Mouse (Mus musculus): ENCODE measurements around the gene Itsn1. TPM values are rescaled to one million over a fixed set of nuclear protein-coding genes. Genes with fewer than 3 reads are reported as not detected.
A peak's percentile ranks its signal among the peaks of the same experiment; 100 is the strongest.

Itsn1 gene
- polyA plus RNA-seq, 1 experiment from 2014 or later = 7.8 TPM

- WGBS = 70% methylated on average over 6 of the region's 6 CpGs
- no peak overlapping the region for H3K9ac ChIP-seq (ENCODE audit: low read length)
- TF ChIP-seq CTCF (IDR thresholded peaks at IDR 0.05; ENCODE audit: low read depth) (no peak), EP300 (optimal IDR thresholded peaks at IDR 0.05) (no peak)
- ATAC-seq (ENCODE audit: low FRiP score, low TSS enrichment) (no peak), DNase-seq (ENCODE audit: low spot score) (no peak)
- H3K9me3 ChIP-seq (ENCODE audit: control insufficient read depth, low read length) = no peaks in the 10 kb centered on the region
- H3K36me3 ChIP-seq (ENCODE audit: control insufficient read depth, insufficient read depth, low read length) = no peaks in the 10 kb centered on the region
- H3K4me3 ChIP-seq (ENCODE audit: low read depth, low read length) = no peak overlapping the region
- H3K4me1 ChIP-seq (replicated peaks; ENCODE audit: control insufficient read depth, insufficient read depth) = no peaks in the 10 kb centered on the region
- H3K27me3 ChIP-seq (ENCODE audit: control insufficient read depth, insufficient read depth, low read length) = no peaks in the 10 kb centered on the region
- no peak overlapping the region for H3K4me2 ChIP-seq (replicated peaks; ENCODE audit: low read depth)
- no peak overlapping the region for H3K27ac ChIP-seq (replicated peaks)
Measured at GRCm38 (mm10) chr16:91896426-91896830, 167.3 kb downstream of the Itsn1 start.

GRCm38 (mm10) chr16:91898850-91899848 is 170.1 kb downstream of the Itsn1 start:
- Histone ChIP-seq H3K27me3 (ENCODE audit: control insufficient read depth, insufficient read depth, low read length) (no peaks in the 10 kb centered on the region), H3K4me2 (replicated peaks; ENCODE audit: low read depth) (no peak overlapping the region), H3K9ac (ENCODE audit: low read length) (no peak overlapping the region; the same call in 1 of the 2 replicates), H3K4me1 (replicated peaks; ENCODE audit: control insufficient read depth, insufficient read depth) (no peaks in the 10 kb centered on the region), H3K36me3 (ENCODE audit: control insufficient read depth, insufficient read depth, low read length) (no peaks in the 10 kb centered on the region), H3K4me3 (ENCODE audit: low read depth, low read length) (no peak overlapping the region), H3K27ac (replicated peaks) (no peak overlapping the region), H3K9me3 (ENCODE audit: control insufficient read depth, low read length) (no peaks in the 10 kb centered on the region)
- 54% methylated on average over 22 of the region's 22 CpGs for WGBS
- DNase-seq (ENCODE audit: low spot score) = peak; percentile 57
- peak; percentile 43 for ATAC-seq (ENCODE audit: low FRiP score, low TSS enrichment)
- TF ChIP-seq CTCF (IDR thresholded peaks at IDR 0.05; ENCODE audit: low read depth) = no peak
- no peak for TF ChIP-seq EP300 (optimal IDR thresholded peaks at IDR 0.05)

GRCm38 (mm10) chr16:91900274-91900673 is 171.2 kb downstream of the Itsn1 start:
- ATAC-seq (ENCODE audit: low FRiP score, low TSS enrichment) = no peak

GRCm38 (mm10) chr16:91903801-91904506 is 174.9 kb downstream of the Itsn1 start:
- Histone ChIP-seq H3K27me3 (ENCODE audit: control insufficient read depth, insufficient read depth, low read length) (no peaks in the 10 kb centered on the region), H3K4me3 (ENCODE audit: low read depth, low read length) (no peak overlapping the region), H3K9me3 (ENCODE audit: control insufficient read depth, low read length) (no peaks in the 10 kb centered on the region), H3K9ac (ENCODE audit: low read length) (no peak overlapping the region), H3K36me3 (ENCODE audit: control insufficient read depth, insufficient read depth, low read length) (no peaks in the 10 kb centered on the region), H3K4me2 (replicated peaks; ENCODE audit: low read depth) (no peak overlapping the region), H3K4me1 (replicated peaks; ENCODE audit: control insufficient read depth, insufficient read depth) (no peaks in the 10 kb centered on the region), H3K27ac (replicated peaks) (no peak overlapping the region)
- DNase-seq (ENCODE audit: low spot score) (no peak), ATAC-seq (ENCODE audit: low FRiP score, low TSS enrichment) (no peak)
- WGBS = 90% methylated on average over 13 of the region's 13 CpGs
- TF ChIP-seq EP300 (optimal IDR thresholded peaks at IDR 0.05) (no peak), CTCF (IDR thresholded peaks at IDR 0.05; ENCODE audit: low read depth) (no peak)

More at GRCm38 (mm10) chr16:91900274-91900673, 171.2 kb downstream of the Itsn1 start:
- Histone ChIP-seq H3K27me3 (ENCODE audit: control insufficient read depth, insufficient read depth, low read length) (no peaks in the 10 kb centered on the region), H3K36me3 (ENCODE audit: control insufficient read depth, insufficient read depth, low read length) (no peaks in the 10 kb centered on the region), H3K4me2 (replicated peaks; ENCODE audit: low read depth) (no peak overlapping the region), H3K9ac (ENCODE audit: low read length) (no peak overlapping the region), H3K27ac (replicated peaks) (no peak overlapping the region), H3K4me3 (ENCODE audit: low read depth, low read length) (no peak overlapping the region), H3K4me1 (replicated peaks; ENCODE audit: control insufficient read depth, insufficient read depth) (no peaks in the 10 kb centered on the region), H3K9me3 (ENCODE audit: control insufficient read depth, low read length) (no peaks in the 10 kb centered on the region)
- 66% methylated on average over 11 of the region's 11 CpGs for WGBS
- DNase-seq (ENCODE audit: low spot score) = no peak
- TF ChIP-seq CTCF (IDR thresholded peaks at IDR 0.05; ENCODE audit: low read depth) (no peak), EP300 (optimal IDR thresholded peaks at IDR 0.05) (no peak)

GRCm38 (mm10) chr16:91905127-91905860 is 176.2 kb downstream of the Itsn1 start:
- 82% methylated on average over 11 of the region's 11 CpGs for WGBS
- Histone ChIP-seq H3K9ac (ENCODE audit: low read length) (no peak overlapping the region), H3K4me2 (replicated peaks; ENCODE audit: low read depth) (no peak overlapping the region), H3K27me3 (ENCODE audit: control insufficient read depth, insufficient read depth, low read length) (no peaks in the 10 kb centered on the region), H3K27ac (replicated peaks) (no peak overlapping the region), H3K4me3 (ENCODE audit: low read depth, low read length) (no peak overlapping the region), H3K36me3 (ENCODE audit: control insufficient read depth, insufficient read depth, low read length) (no peaks in the 10 kb centered on the region), H3K4me1 (replicated peaks; ENCODE audit: control insufficient read depth, insufficient read depth) (no peaks in the 10 kb centered on the region), H3K9me3 (ENCODE audit: control insufficient read depth, low read length) (no peaks in the 10 kb centered on the region)
- no peak for TF ChIP-seq CTCF (IDR thresholded peaks at IDR 0.05; ENCODE audit: low read depth)
- no peak for TF ChIP-seq EP300 (optimal IDR thresholded peaks at IDR 0.05)
- DNase-seq (ENCODE audit: low spot score) = no peak
- peak; percentile 45; the same call in 1 of the 2 replicates for ATAC-seq (ENCODE audit: low FRiP score, low TSS enrichment)
